Mouse (Mus musculus) hindbrain, postnatal 0 days (tissue): ENCODE measurements around the gene Tmem52. TPM values are rescaled to one million over a fixed set of nuclear protein-coding genes. Genes with fewer than 3 reads are reported as not detected.

Experiments used
- ATAC-seq: fragments of 200-750 bp; cut with Nextera tagmentation; 2 replicates; pipeline ENCODE4 v1.8.0; 2017; ENCODE audit warnings: mild to moderate bottlenecking, moderate TSS enrichment, moderate library complexity
- DNase-seq: peaks from one replicate; pipeline ENCODE4 v3.0.0-alpha.2; 2015; ENCODE audit warnings: low spot score
- H3K27ac ChIP-seq: fragments of 300-500 bp; sonication (generic); 2 replicates; pipeline ENCODE4 v1.5.1; 2014; ENCODE audit warnings: mild to moderate bottlenecking
- H3K27me3 ChIP-seq: fragments of 300-500 bp; sonication (generic); 2 replicates; pipeline ENCODE4 v1.6.1; 2014; ENCODE audit warnings: low read length, mixed read lengths; ENCODE audit not compliant: insufficient read depth
- H3K36me3 ChIP-seq: fragments of 300-500 bp; sonication (generic); 2 replicates; pipeline ENCODE4 v1.6.1; 2014; ENCODE audit warnings: low read length, mixed read lengths; ENCODE audit not compliant: insufficient read depth
- H3K4me1 ChIP-seq: fragments of 300-500 bp; sonication (generic); 2 replicates; pipeline ENCODE4 v1.6.1; 2014; ENCODE audit warnings: antibody characterized with exemption, low read length, mixed read lengths; ENCODE audit not compliant: insufficient read depth
- H3K4me2 ChIP-seq: fragments of 300-500 bp; sonication (generic); 2 replicates; pipeline ENCODE4 v1.6.1; 2014; ENCODE audit warnings: low read depth, mild to moderate bottlenecking, low read length, moderate library complexity, mixed read lengths
- H3K4me3 ChIP-seq: fragments of 300-500 bp; sonication (generic); 2 replicates; pipeline ENCODE4 v1.5.1; 2014; ENCODE audit warnings: low read length
- H3K9ac ChIP-seq: fragments of 300-500 bp; sonication (generic); replicated peaks from 2 replicates; pipeline ENCODE4 v1.6.1; 2014; ENCODE audit warnings: mild to moderate bottlenecking, low read length, moderate library complexity, mixed read lengths
- H3K9me3 ChIP-seq: fragments of 300-500 bp; sonication (generic); 2 replicates; pipeline ENCODE4 v1.6.1; 2016; ENCODE audit warnings: low read length, mixed read lengths
- CTCF ChIP-seq: IDR thresholded peaks from 2 replicates; pipeline ENCODE4 v1.5.1; 2016; ENCODE audit warnings: antibody characterized with exemption, control low read depth, low read depth
- WGBS: fragments of 180-500 bp; shearing (Covaris S2); extraction: QIAGEN DNeasy Blood & Tissue Kit; methylation state at CpG from one replicate; pipeline ENCODE4 v1.1.7; 2014; 5-methylcytosine and 5-hydroxymethylcytosine counted together
- polyA plus RNA-seq: library from polyadenylated mRNA; unstranded; fragments of >200 nt; fragmentation: Nextera tagmentation; extraction: Ambion mirVana; gene quantifications from 2 replicates; pipeline ENCODE4 v1.2.1, GENCODE M21; 2015
- total RNA-seq: library from RNA; depleted of rRNA; stranded (reverse); fragments of >200 nt; gene quantifications from 2 replicates; pipeline ENCODE4 v1.2.3, GENCODE M21; 2014

Gene Tmem52
- total and polyA plus RNA-seq, 2 experiments from 2014 or later = 0.46 to 3.7 TPM

GRCm38 (mm10) chr4:155482733-155483540, 14.0 kb downstream of the Tmem52 start:
- H3K9ac ChIP-seq = no peak overlapping the region
- H3K4me2 ChIP-seq = no peak overlapping the region
- no peak overlapping the region for H3K27ac ChIP-seq
- 69% methylated on average over 8 of the region's 8 CpGs for WGBS
- H3K4me3 ChIP-seq = no peak overlapping the region
- peaks cover 2% of the 10 kb centered on the region; the same call in 1 of the 2 replicates for H3K4me1 ChIP-seq
- no peaks in the 10 kb centered on the region for H3K9me3 ChIP-seq
- no peak for TF ChIP-seq CTCF
- no peaks in the 10 kb centered on the region for H3K27me3 ChIP-seq
- no peak for ATAC-seq
- no peak for DNase-seq
- no peaks in the 10 kb centered on the region for H3K36me3 ChIP-seq

GRCm38 (mm10) chr4:155485521-155485920, 16.6 kb downstream of the Tmem52 start:
- ATAC-seq (no peak), DNase-seq (no peak)
- Histone ChIP-seq H3K27me3 (no peaks in the 10 kb centered on the region), H3K9me3 (no peaks in the 10 kb centered on the region), H3K27ac (no peak overlapping the region), H3K4me2 (no peak overlapping the region), H3K9ac (no peak overlapping the region), H3K36me3 (no peaks in the 10 kb centered on the region), H3K4me3 (no peak overlapping the region), H3K4me1 (peaks cover 8% of the 10 kb centered on the region)
- no peak for TF ChIP-seq CTCF
- 80% methylated on average over 3 of the region's 3 CpGs for WGBS

GRCm38 (mm10) chr4:155487746-155488145, 18.8 kb downstream of the Tmem52 start:
- Histone ChIP-seq H3K36me3 (no peaks in the 10 kb centered on the region), H3K9me3 (no peaks in the 10 kb centered on the region), H3K27me3 (no peaks in the 10 kb centered on the region), H3K4me1 (peaks cover 12% of the 10 kb centered on the region), H3K27ac (peak overlapping the region; percentile 62), H3K9ac (no peak overlapping the region), H3K4me2 (no peak overlapping the region), H3K4me3 (no peak overlapping the region)
- TF ChIP-seq CTCF = no peak
- WGBS = 42% methylated on average over 3 of the region's 3 CpGs
- DNase-seq (no peak), ATAC-seq (no peak)

GRCm38 (mm10) chr4:155488232-155489025, 19.5 kb downstream of the Tmem52 start:
- WGBS = 78% methylated on average over 8 of the region's 8 CpGs
- Histone ChIP-seq H3K9ac (no peak overlapping the region), H3K27me3 (no peaks in the 10 kb centered on the region), H3K9me3 (no peaks in the 10 kb centered on the region), H3K36me3 (no peaks in the 10 kb centered on the region), H3K4me1 (peaks cover 12% of the 10 kb centered on the region), H3K27ac (peak overlapping the region; percentile 62; the same call in 1 of the 2 replicates), H3K4me3 (no peak overlapping the region), H3K4me2 (no peak overlapping the region)
- ATAC-seq (peak; percentile 4; the same call in 1 of the 2 replicates), DNase-seq (peak; percentile 74)
- TF ChIP-seq CTCF = no peak

GRCm38 (mm10) chr4:155489101-155489970, 20.4 kb downstream of the Tmem52 start:
- H3K4me2 ChIP-seq = no peak overlapping the region
- TF ChIP-seq CTCF = no peak
- H3K4me3 ChIP-seq = no peak overlapping the region
- H3K27me3 ChIP-seq = no peaks in the 10 kb centered on the region
- 81% methylated on average over 9 of the region's 9 CpGs for WGBS
- peaks cover 17% of the 10 kb centered on the region for H3K4me1 ChIP-seq
- H3K27ac ChIP-seq = 0 out of 2 replicates have a peak overlapping the region, but pooled peaks have one; percentile 62
- DNase-seq (no peak), ATAC-seq (no peak)
- no peaks in the 10 kb centered on the region for H3K36me3 ChIP-seq
- no peaks in the 10 kb centered on the region for H3K9me3 ChIP-seq
- H3K9ac ChIP-seq = no peak overlapping the region

- Histone ChIP-seq H3K4me1 (peaks cover 25% of the 10 kb centered on the region), H3K4me2 (peak overlapping the region; percentile 75), H3K36me3 (no peaks in the 10 kb centered on the region), H3K27me3 (no peaks in the 10 kb centered on the region), H3K9me3 (no peaks in the 10 kb centered on the region), H3K9ac (peak overlapping the region; percentile 100), H3K4me3 (peak overlapping the region; percentile 99), H3K27ac (peak overlapping the region; percentile 98)
- ATAC-seq (no peak), DNase-seq (no peak)
- 16% methylated on average over 5 of the region's 5 CpGs for WGBS
- TF ChIP-seq CTCF = no peak
These were observed 21.5 kb downstream of the Tmem52 start for GRCm38 (mm10) chr4:155490456-155490855.
